Comparison of ENCODE assay signal across 8 mouse cellular contexts in genomic region chr17:66076174-66076927, GRCm38 (mm10). TPM values are rescaled to one million over a fixed set of nuclear protein-coding genes. Genes with fewer than 3 reads are reported as not detected.
DNase-seq lines count a peak whose midpoint lies in the region; ATAC-seq and TF ChIP-seq lines count a peak whose summit lies in the region.

No protein-coding gene starts in this region.

- peaks cover 7% of the 10 kb centered on the region for H3K36me3 ChIP-seq in heart, adult 2 months (ENCODE audit: control insufficient read depth, insufficient read depth, low read length)
- peaks cover 24% of the 10 kb centered on the region for H3K36me3 ChIP-seq in kidney, embryonic 14.5 days (ENCODE audit: control insufficient read depth, insufficient read depth, low read length)
- peaks cover 22% of the 10 kb centered on the region for H3K36me3 ChIP-seq in liver, embryonic 13.5 days

- no peak for TF ChIP-seq EP300 in heart, adult 2 months (IDR thresholded peaks at IDR 0.05; ENCODE audit: insufficient read depth, low read depth, low read length)

- intact Hi-C loops in heart, adult 2 months (cut with DNase I) = no loop called here

- peak overlapping the region; percentile 92 for H3K27ac ChIP-seq in heart, adult 2 months
- peak overlapping the region; percentile 86 for H3K27ac ChIP-seq in kidney, embryonic 14.5 days (ENCODE audit: low read depth, low read length)
- H3K27ac ChIP-seq in liver, embryonic 13.5 days = peak overlapping the region; percentile 96

- peak overlapping the region; percentile 89 for H3K9ac ChIP-seq in heart, adult 2 months (ENCODE audit: low read depth, low read length)
- peak overlapping the region; percentile 85 for H3K9ac ChIP-seq in kidney, embryonic 14.5 days (ENCODE audit: low read depth, low read length)
- H3K9ac ChIP-seq in liver, embryonic 13.5 days = peak overlapping the region; percentile 87

- TF ChIP-seq CTCF in Patski (IDR thresholded peaks at IDR 0.05) = no peak
- no peak for TF ChIP-seq CTCF in heart, adult 2 months (IDR thresholded peaks at IDR 0.05)

- peak; percentile 69 for ATAC-seq in Patski
- ATAC-seq in kidney, embryonic 14.5 days (ENCODE audit: low FRiP score, low TSS enrichment) = peak; percentile 89
- peak; percentile 81 for ATAC-seq in liver, embryonic 13.5 days (ENCODE audit: low read depth)

- CTCF ChIA-PET in Patski (lab: Charles Lee) = no interaction called here

- H3K79me2 ChIP-seq in heart, adult 2 months (replicated peaks; ENCODE audit: control insufficient read depth, insufficient read depth, low read length) = 0 out of 2 replicates have a peak, but pooled peaks cover 5% of the 10 kb centered on the region

- no peaks in the 10 kb centered on the region for H3K27me3 ChIP-seq in Patski
- H3K27me3 ChIP-seq in heart, adult 2 months (ENCODE audit: control insufficient read depth, insufficient read depth, low read length) = no peaks in the 10 kb centered on the region
- no peaks in the 10 kb centered on the region for H3K27me3 ChIP-seq in kidney, embryonic 14.5 days (ENCODE audit: control insufficient read depth, insufficient read depth, low read length)
- no peaks in the 10 kb centered on the region for H3K27me3 ChIP-seq in liver, embryonic 13.5 days

- in situ Hi-C loops in Patski (cut with MboI; ENCODE audit: low pct_unique_long_range_greater_than_20kb) = no loop called here

- H3K4me3 ChIP-seq in heart, adult 2 months = peak overlapping the region; percentile 93
- peak overlapping the region; percentile 92 for H3K4me3 ChIP-seq in kidney, embryonic 14.5 days (ENCODE audit: low read length)
- peak overlapping the region; percentile 94 for H3K4me3 ChIP-seq in liver, embryonic 13.5 days (replicated peaks)

- POLR2A ChIA-PET in Patski (lab: Charles Lee) = no interaction called here

- under 1% methylated on average over 87 of the region's 95 CpGs for WGBS in heart, adult 2 months
- under 1% methylated on average over 85 of the region's 95 CpGs for WGBS in kidney, embryonic 14.5 days
- under 1% methylated on average over 80 of the region's 95 CpGs for WGBS in liver, embryonic 13.5 days (ENCODE audit: insufficient replicate concordance)

- peak; percentile 71 for DNase-seq in CD4-positive helper T cell, adult 2 months (ENCODE audit: low read depth, low spot score)
- DNase-seq in Patski (ENCODE audit: low read depth, low spot score) = no peak
- DNase-seq in embryo, embryonic 10.5 days (ENCODE audit: low spot score) = peak; percentile 57
- DNase-seq in heart, adult 2 months = no peak
- no peak for DNase-seq in liver, embryonic 13.5 days
- peak; percentile 61 for DNase-seq in neural tube, embryonic 10.5 days (ENCODE audit: extremely low spot score, low spot score)
- DNase-seq in thymus, postnatal 0 days (ENCODE audit: low spot score) = peak; percentile 52

- peak overlapping the region; percentile 84 for H3K4me2 ChIP-seq in kidney, embryonic 14.5 days (replicated peaks; ENCODE audit: low read depth, low read length)
- peak overlapping the region; percentile 95 for H3K4me2 ChIP-seq in liver, embryonic 13.5 days

- peaks cover 6% of the 10 kb centered on the region for H3K4me1 ChIP-seq in heart, adult 2 months (ENCODE audit: control insufficient read depth, insufficient read depth, low read length)
- peaks cover 6% of the 10 kb centered on the region; the same call in 1 of the 2 replicates for H3K4me1 ChIP-seq in kidney, embryonic 14.5 days (ENCODE audit: control insufficient read depth, insufficient read depth, low read length)
- peaks cover 30% of the 10 kb centered on the region for H3K4me1 ChIP-seq in liver, embryonic 13.5 days (replicated peaks)

- no peak for TF ChIP-seq POLR2A in heart, adult 2 months (IDR thresholded peaks at IDR 0.05; ENCODE audit: insufficient read depth, low read depth, low read length)

- H3K9me3 ChIP-seq in kidney, embryonic 14.5 days (ENCODE audit: control insufficient read depth, low read length) = no peaks in the 10 kb centered on the region
- no peaks in the 10 kb centered on the region for H3K9me3 ChIP-seq in liver, embryonic 13.5 days (replicated peaks)

RNA-seq across cellular contexts. Expression of gene Ankrd12, which starts 0.5 kb away (rescaled TPM):
- 20.4 TPM for polyA plus RNA-seq in Patski (2021)
- total RNA-seq in heart, adult 2 months (2021) = 10 to 100 TPM; 18.7 to 22.2 TPM
- polyA plus RNA-seq in heart, adult 2 months (2012; rRNA removed) = 2.6 and 7.1 TPM in 2 replicates
- polyA plus RNA-seq in kidney, embryonic 14.5 days (2014; fragmentation: Nextera tagmentation; extraction: Ambion mirVana) = 20.4 and 21.3 TPM in 2 replicates
- polyA plus RNA-seq in liver, embryonic 13.5 days (2015; fragmentation: Nextera tagmentation; extraction: Ambion mirVana) = 6.1 and 8.3 TPM in 2 replicates
- 31.6 and 32.4 TPM in 2 replicates for polyA plus RNA-seq in thymus, postnatal 0 days (2015; fragmentation: Nextera tagmentation; extraction: Ambion mirVana)

RNA-seq across cellular contexts. Expression of gene Ndufv2, which starts 25.0 kb away (rescaled TPM):
- 294 TPM for polyA plus RNA-seq in Patski (2021)
- 1,000 to 10,000 TPM; 1,138 to 1,275 TPM for total RNA-seq in heart, adult 2 months (2021)
- 270 and 461 TPM in 2 replicates for polyA plus RNA-seq in heart, adult 2 months (2012; rRNA removed)
- polyA plus RNA-seq in kidney, embryonic 14.5 days (2014; fragmentation: Nextera tagmentation; extraction: Ambion mirVana) = 380 and 457 TPM in 2 replicates
- polyA plus RNA-seq in liver, embryonic 13.5 days (2015; fragmentation: Nextera tagmentation; extraction: Ambion mirVana) = 246 and 248 TPM in 2 replicates
- polyA plus RNA-seq in thymus, postnatal 0 days (2015; fragmentation: Nextera tagmentation; extraction: Ambion mirVana) = 346 and 377 TPM in 2 replicates

RNA-seq across cellular contexts. Expression of gene Washc1, which starts 35.0 kb away (rescaled TPM):
- 57.7 TPM for polyA plus RNA-seq in Patski (2021)
- total RNA-seq in heart, adult 2 months (2021) = 10 to 100 TPM; 19.2 to 21.5 TPM
- 21.1 and 23.6 TPM in 2 replicates for polyA plus RNA-seq in heart, adult 2 months (2012; rRNA removed)
- 33.1 and 38.4 TPM in 2 replicates for polyA plus RNA-seq in kidney, embryonic 14.5 days (2014; fragmentation: Nextera tagmentation; extraction: Ambion mirVana)
- polyA plus RNA-seq in liver, embryonic 13.5 days (2015; fragmentation: Nextera tagmentation; extraction: Ambion mirVana) = 18.6 and 19.0 TPM in 2 replicates
- polyA plus RNA-seq in thymus, postnatal 0 days (2015; fragmentation: Nextera tagmentation; extraction: Ambion mirVana) = 46.0 and 52.3 TPM in 2 replicates

RNA-seq across cellular contexts. Expression of gene Ddx11, which starts 47.0 kb away (rescaled TPM):
- polyA plus RNA-seq in Patski (2021) = 12.7 TPM
- total RNA-seq in heart, adult 2 months (2021) = 1 to 10 TPM; 1.2 to 1.3 TPM
- polyA plus RNA-seq in heart, adult 2 months (2012; rRNA removed) = 1.3 and 2.9 TPM in 2 replicates
- polyA plus RNA-seq in kidney, embryonic 14.5 days (2014; fragmentation: Nextera tagmentation; extraction: Ambion mirVana) = 13.9 and 26.3 TPM in 2 replicates
- 8.6 and 9.9 TPM in 2 replicates for polyA plus RNA-seq in liver, embryonic 13.5 days (2015; fragmentation: Nextera tagmentation; extraction: Ambion mirVana)
- polyA plus RNA-seq in thymus, postnatal 0 days (2015; fragmentation: Nextera tagmentation; extraction: Ambion mirVana) = 12.7 and 13.4 TPM in 2 replicates

Comparison
In these comparisons a context has a peak if more than half of its experiments do, and no peak if none do; other contexts are left out.
1. DNase-seq: peak in CD4-positive helper T cell, adult 2 months (single experiment), embryo, embryonic 10.5 days (single experiment), neural tube, embryonic 10.5 days (single experiment) and thymus, postnatal 0 days (single experiment); none in Patski (single experiment), heart, adult 2 months (0 of 2) and liver, embryonic 13.5 days (single experiment).
2. Peak in every context shown above with its lines, with median percentiles within 50 percentile points of each other: ATAC-seq, H3K27ac ChIP-seq, H3K4me3 ChIP-seq and H3K9ac ChIP-seq.